Mouse (Mus musculus) gastrocnemius, postnatal 25 days (tissue): ENCODE results near the gene Elovl7. TPM values are rescaled to one million over a fixed set of nuclear protein-coding genes. Genes with fewer than 3 reads are reported as not detected.

Experiments
- DNase-seq: peaks from one replicate; pipeline ENCODE4 v3.0.0; 2022
- long read RNA-seq, 2 experiments: library from polyadenylated mRNA; stranded (forward); transcript quantifications; one replicate each; pipeline ENCODE4 v2.0.0; 2021
- total RNA-seq, 2 experiments: library from RNA; stranded (reverse); gene quantifications; 1 replicate in 1 of 2; 2 replicates in 1 of 2; pipeline ENCODE4 v1.2.3; 2021

The Elovl7 gene
- total RNA-seq: under 1 TPM; 0.36 to 0.78 TPM
- long read RNA-seq, experiment 1: 0 reads
- long read RNA-seq, experiment 2: 0 reads

GRCm38 (mm10) chr13:108214081-108214484, at the start of gene Elovl7:
Elovl7 (plus strand) TSS chr13:108214404.
- DNase-seq: peak; percentile 73

GRCm38 (mm10) chr13:108164621-108165020, 49.6 kb upstream of the Elovl7 start:
- no peak for DNase-seq

GRCm38 (mm10) chr13:108170002-108170401, 44.2 kb upstream of the Elovl7 start:
- no peak for DNase-seq

GRCm38 (mm10) chr13:108170511-108170910, 43.7 kb upstream of the Elovl7 start:
- DNase-seq: no peak

- DNase-seq: no peak
Observed at GRCm38 (mm10) chr13:108179618-108180017, 34.6 kb upstream of the Elovl7 start.

- DNase-seq: no peak
Observed at GRCm38 (mm10) chr13:108180821-108181220, 33.4 kb upstream of the Elovl7 start.

GRCm38 (mm10) chr13:108184743-108185255, 29.4 kb upstream of the Elovl7 start:
- no peak for DNase-seq

- DNase-seq: no peak
Observed at GRCm38 (mm10) chr13:108185530-108185929, 28.7 kb upstream of the Elovl7 start.

GRCm38 (mm10) chr13:108187994-108188393, 26.2 kb upstream of the Elovl7 start:
- no peak for DNase-seq

GRCm38 (mm10) chr13:108191074-108191720, 23.0 kb upstream of the Elovl7 start:
- no peak for DNase-seq

GRCm38 (mm10) chr13:108195474-108195873, 18.7 kb upstream of the Elovl7 start:
- DNase-seq: no peak

- DNase-seq: no peak
Observed at GRCm38 (mm10) chr13:108204857-108205256, 9.3 kb upstream of the Elovl7 start.

- DNase-seq: no peak
Observed at GRCm38 (mm10) chr13:108207447-108207846, 6.8 kb upstream of the Elovl7 start.

GRCm38 (mm10) chr13:108208090-108208489, 6.1 kb upstream of the Elovl7 start:
- no peak for DNase-seq

- no peak for DNase-seq
Observed at GRCm38 (mm10) chr13:108210960-108211359, 3.2 kb upstream of the Elovl7 start.

GRCm38 (mm10) chr13:108212397-108213018, 1.7 kb upstream of the Elovl7 start:
- no peak for DNase-seq

- no peak for DNase-seq
Observed at GRCm38 (mm10) chr13:108214485-108215107, 392 bp downstream of the Elovl7 start.

GRCm38 (mm10) chr13:108215231-108215780, 1.1 kb downstream of the Elovl7 start:
- no peak for DNase-seq

GRCm38 (mm10) chr13:108219773-108220172, 5.6 kb downstream of the Elovl7 start:
- DNase-seq: no peak

GRCm38 (mm10) chr13:108229191-108229590, 15.0 kb downstream of the Elovl7 start:
- no peak for DNase-seq

- DNase-seq: no peak
Observed at GRCm38 (mm10) chr13:108229634-108230330, 15.6 kb downstream of the Elovl7 start.

GRCm38 (mm10) chr13:108240012-108240411, 25.8 kb downstream of the Elovl7 start:
- no peak for DNase-seq
